Mouse (Mus musculus): ENCODE data around the gene Iqcf1.

GRCm38 (mm10) chr9:106471892-106472291, 27.9 kb upstream of the Iqcf1 start:
- TF ChIP-seq POLR2A (IDR thresholded peaks at IDR 0.05; ENCODE audit: borderline replicate concordance, insufficient read depth, low read length), result no peak
- no peak for TF ChIP-seq CTCF (IDR thresholded peaks at IDR 0.05; ENCODE audit: borderline replicate concordance, insufficient read depth, low read depth, low read length)

All from cerebellum, adult 2 months (tissue).